Mouse (Mus musculus): ENCODE results near the gene Fzd7. TPM values are rescaled to one million over a fixed set of nuclear protein-coding genes. Genes with fewer than 3 reads are reported as not detected.

The Fzd7 gene
- polyA plus RNA-seq, 1 experiment from 2014 or later = 17.9 TPM

GRCm38 (mm10) chr1:59488991-59489390, 6.8 kb downstream of the Fzd7 start:
- ATAC-seq (replicated peaks; ENCODE audit: low FRiP score, low read depth) = no peak
- no peak overlapping the region for H3K9ac ChIP-seq (ENCODE audit: low read depth, low read length)

GRCm38 (mm10) chr1:59491517-59491916, 9.3 kb downstream of the Fzd7 start:
- Histone ChIP-seq H3K27me3 (ENCODE audit: insufficient read depth, low read length) (no peaks in the 10 kb centered on the region), H3K4me3 (replicated peaks; ENCODE audit: low read depth, low read length) (no peak overlapping the region), H3K27ac (no peak overlapping the region), H3K9ac (ENCODE audit: low read depth, low read length) (no peak overlapping the region), H3K4me2 (ENCODE audit: low read length) (no peak overlapping the region), H3K9me3 (replicated peaks; ENCODE audit: low read length) (no peaks in the 10 kb centered on the region), H3K36me3 (ENCODE audit: insufficient read depth, low read length) (peaks cover 4% of the 10 kb centered on the region; the same call in 1 of the 2 replicates), H3K4me1 (replicated peaks; ENCODE audit: insufficient read depth, low read length) (peaks cover 12% of the 10 kb centered on the region)
- ATAC-seq (replicated peaks; ENCODE audit: low FRiP score, low read depth) (no peak), DNase-seq (ENCODE audit: low spot score) (no peak)
- WGBS = 88% methylated on average over 9 of the region's 9 CpGs
- TF ChIP-seq CTCF (IDR thresholded peaks at IDR 0.05; ENCODE audit: low read depth) = peak; percentile 39; the same call in 1 of the 2 replicates

More at GRCm38 (mm10) chr1:59488991-59489390, 6.8 kb downstream of the Fzd7 start:
- WGBS = 36% methylated on average over 4 of the region's 4 CpGs
- Histone ChIP-seq H3K36me3 (ENCODE audit: insufficient read depth, low read length) (peaks cover 4% of the 10 kb centered on the region; the same call in 1 of the 2 replicates), H3K4me3 (replicated peaks; ENCODE audit: low read depth, low read length) (no peak overlapping the region), H3K27me3 (ENCODE audit: insufficient read depth, low read length) (no peaks in the 10 kb centered on the region), H3K27ac (no peak overlapping the region), H3K4me2 (ENCODE audit: low read length) (no peak overlapping the region), H3K9me3 (replicated peaks; ENCODE audit: low read length) (no peaks in the 10 kb centered on the region), H3K4me1 (replicated peaks; ENCODE audit: insufficient read depth, low read length) (peaks cover 12% of the 10 kb centered on the region)
- no peak for DNase-seq (ENCODE audit: low spot score)
- TF ChIP-seq CTCF (IDR thresholded peaks at IDR 0.05; ENCODE audit: low read depth) = no peak

GRCm38 (mm10) chr1:59492432-59492831, 10.2 kb downstream of the Fzd7 start:
- peaks cover 6% of the 10 kb centered on the region for H3K4me1 ChIP-seq (replicated peaks; ENCODE audit: insufficient read depth, low read length)
- H3K9me3 ChIP-seq (replicated peaks; ENCODE audit: low read length) = no peaks in the 10 kb centered on the region
- H3K27ac ChIP-seq = no peak overlapping the region
- TF ChIP-seq CTCF (IDR thresholded peaks at IDR 0.05; ENCODE audit: low read depth) = no peak
- no peak for DNase-seq (ENCODE audit: low spot score)
- 83% methylated on average over 4 of the region's 4 CpGs for WGBS
- H3K4me3 ChIP-seq (replicated peaks; ENCODE audit: low read depth, low read length) = no peak overlapping the region
- no peak overlapping the region for H3K9ac ChIP-seq (ENCODE audit: low read depth, low read length)
- no peak overlapping the region for H3K4me2 ChIP-seq (ENCODE audit: low read length)
- peaks cover 4% of the 10 kb centered on the region; the same call in 1 of the 2 replicates for H3K36me3 ChIP-seq (ENCODE audit: insufficient read depth, low read length)
- no peak for ATAC-seq (replicated peaks; ENCODE audit: low FRiP score, low read depth)
- H3K27me3 ChIP-seq (ENCODE audit: insufficient read depth, low read length) = no peaks in the 10 kb centered on the region

DNA sequence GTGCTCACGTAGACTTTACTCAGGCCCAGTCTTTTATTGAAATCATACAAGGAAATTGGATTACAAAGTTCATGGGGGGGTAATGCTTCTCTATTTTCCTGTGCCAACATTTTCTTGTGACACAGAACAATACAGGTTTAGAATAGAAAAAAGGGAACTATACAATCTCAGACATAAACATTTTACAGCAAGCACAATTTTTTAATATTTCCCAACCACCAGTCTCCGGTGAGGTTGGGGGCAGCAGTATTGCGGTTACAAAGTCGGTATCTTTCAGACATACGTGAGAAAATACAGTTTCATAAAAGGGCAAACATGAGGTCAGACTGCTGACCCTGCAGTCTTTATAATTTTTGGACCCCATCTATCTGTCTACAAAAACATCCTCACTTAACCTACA, 13.7 kb downstream of the Fzd7 start:
- no peaks in the 10 kb centered on the region for H3K4me1 ChIP-seq (replicated peaks; ENCODE audit: insufficient read depth, low read length)
- H3K9me3 ChIP-seq (replicated peaks; ENCODE audit: low read length) = no peaks in the 10 kb centered on the region
- H3K4me2 ChIP-seq (ENCODE audit: low read length) = no peak overlapping the region
- TF ChIP-seq CTCF (IDR thresholded peaks at IDR 0.05; ENCODE audit: low read depth) = no peak
- H3K36me3 ChIP-seq (ENCODE audit: insufficient read depth, low read length) = no peaks in the 10 kb centered on the region
- no peak overlapping the region for H3K27ac ChIP-seq
- DNase-seq (ENCODE audit: low spot score) (no peak), ATAC-seq (replicated peaks; ENCODE audit: low FRiP score, low read depth) (no peak)
- 89% methylated on average over 5 of the region's 5 CpGs for WGBS
- H3K9ac ChIP-seq (ENCODE audit: low read depth, low read length) = no peak overlapping the region
- H3K27me3 ChIP-seq (ENCODE audit: insufficient read depth, low read length) = no peaks in the 10 kb centered on the region
- H3K4me3 ChIP-seq (replicated peaks; ENCODE audit: low read depth, low read length) = no peak overlapping the region

GRCm38 (mm10) chr1:59497741-59498613, 15.8 kb downstream of the Fzd7 start:
- H3K27ac ChIP-seq = no peak overlapping the region
- H3K9me3 ChIP-seq (replicated peaks; ENCODE audit: low read length) = no peaks in the 10 kb centered on the region
- no peak overlapping the region for H3K4me3 ChIP-seq (replicated peaks; ENCODE audit: low read depth, low read length)
- H3K36me3 ChIP-seq (ENCODE audit: insufficient read depth, low read length) = no peaks in the 10 kb centered on the region
- DNase-seq (ENCODE audit: low spot score) = no peak
- no peak for ATAC-seq (replicated peaks; ENCODE audit: low FRiP score, low read depth)
- WGBS = 67% methylated on average over 6 of the region's 6 CpGs
- no peaks in the 10 kb centered on the region for H3K4me1 ChIP-seq (replicated peaks; ENCODE audit: insufficient read depth, low read length)
- H3K27me3 ChIP-seq (ENCODE audit: insufficient read depth, low read length) = no peaks in the 10 kb centered on the region
- H3K9ac ChIP-seq (ENCODE audit: low read depth, low read length) = no peak overlapping the region
- no peak overlapping the region for H3K4me2 ChIP-seq (ENCODE audit: low read length)
- no peak for TF ChIP-seq CTCF (IDR thresholded peaks at IDR 0.05; ENCODE audit: low read depth)

GRCm38 (mm10) chr1:59499327-59499726, 17.1 kb downstream of the Fzd7 start:
- no peak for TF ChIP-seq CTCF (IDR thresholded peaks at IDR 0.05; ENCODE audit: low read depth)
- Histone ChIP-seq H3K4me2 (ENCODE audit: low read length) (no peak overlapping the region), H3K9ac (ENCODE audit: low read depth, low read length) (no peak overlapping the region), H3K27ac (no peak overlapping the region), H3K27me3 (ENCODE audit: insufficient read depth, low read length) (no peaks in the 10 kb centered on the region), H3K9me3 (replicated peaks; ENCODE audit: low read length) (no peaks in the 10 kb centered on the region), H3K36me3 (ENCODE audit: insufficient read depth, low read length) (no peaks in the 10 kb centered on the region), H3K4me1 (replicated peaks; ENCODE audit: insufficient read depth, low read length) (no peaks in the 10 kb centered on the region), H3K4me3 (replicated peaks; ENCODE audit: low read depth, low read length) (no peak overlapping the region)
- ATAC-seq (replicated peaks; ENCODE audit: low FRiP score, low read depth) = no peak
- WGBS = 82% methylated on average over 3 of the region's 3 CpGs
- no peak for DNase-seq (ENCODE audit: low spot score)
